Mouse (Mus musculus) megakaryocyte, embryonic 14.5 days (primary cell): Measurements from ENCODE around the gene Polg.
A peak's percentile ranks its signal among the peaks of the same experiment; 100 is the strongest.

Experiments used
- FLI1 ChIP-seq: IDR thresholded peaks from 2 replicates; pipeline ENCODE4 v1.6.1; 2012; ENCODE audit warnings: low read length, inconsistent platforms, mixed read lengths
- GATA1 ChIP-seq: IDR thresholded peaks from 3 replicates; pipeline ENCODE4 v1.6.1; 2012; ENCODE audit warnings: mixed read lengths, low read length, inconsistent platforms, borderline replicate concordance

- no peak for TF ChIP-seq GATA1
- TF ChIP-seq FLI1 = peak; percentile 70; the same call in 1 of the 2 replicates
Observed at GRCm38 (mm10) chr7:79466053-79466901, at the start of gene Polg.
